Mouse (Mus musculus): Measurements from ENCODE around the gene Foxk1. TPM values are rescaled to one million over a fixed set of nuclear protein-coding genes. Genes with fewer than 3 reads are reported as not detected.

Gene Foxk1
- polyA plus RNA-seq (2012; rRNA removed; ENCODE audit: low replicate concordance) = 17.3 and 30.4 TPM in 2 replicates

DNA sequence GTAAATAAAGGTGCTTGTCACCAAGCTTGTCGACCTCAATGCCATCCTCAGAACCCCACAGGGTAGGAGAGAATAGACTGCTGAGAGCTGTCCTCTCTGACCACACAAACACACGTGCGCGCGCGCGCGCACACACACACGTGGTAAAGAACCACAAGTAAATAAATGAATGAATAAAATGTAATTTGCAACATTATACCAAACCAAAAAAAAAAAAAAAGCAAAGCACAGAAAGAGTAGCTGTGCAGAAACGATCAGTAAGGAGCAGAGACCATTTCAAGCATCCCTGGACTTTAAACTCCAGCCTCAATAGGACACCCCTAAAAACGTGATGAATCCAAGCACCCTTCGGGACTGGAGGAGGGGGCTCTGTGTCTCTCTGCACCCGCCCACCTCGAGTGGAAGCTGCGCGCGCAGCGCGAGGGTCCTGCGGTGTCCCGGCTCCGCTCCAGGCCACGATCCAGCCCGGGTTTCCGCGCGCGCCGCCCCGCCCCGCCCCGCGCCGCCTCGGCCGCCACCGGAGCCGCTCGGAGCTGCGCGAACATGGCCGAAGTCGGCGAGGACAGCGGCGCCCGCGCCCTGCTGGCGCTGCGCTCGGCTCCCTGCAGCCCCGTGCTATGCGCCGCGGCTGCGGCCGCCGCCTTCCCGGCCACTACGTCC lies at the start of gene Foxk1:
Gene Foxk1 (plus strand): TSS at position 517 of the 660 bp plus-strand sequence.

DNA sequence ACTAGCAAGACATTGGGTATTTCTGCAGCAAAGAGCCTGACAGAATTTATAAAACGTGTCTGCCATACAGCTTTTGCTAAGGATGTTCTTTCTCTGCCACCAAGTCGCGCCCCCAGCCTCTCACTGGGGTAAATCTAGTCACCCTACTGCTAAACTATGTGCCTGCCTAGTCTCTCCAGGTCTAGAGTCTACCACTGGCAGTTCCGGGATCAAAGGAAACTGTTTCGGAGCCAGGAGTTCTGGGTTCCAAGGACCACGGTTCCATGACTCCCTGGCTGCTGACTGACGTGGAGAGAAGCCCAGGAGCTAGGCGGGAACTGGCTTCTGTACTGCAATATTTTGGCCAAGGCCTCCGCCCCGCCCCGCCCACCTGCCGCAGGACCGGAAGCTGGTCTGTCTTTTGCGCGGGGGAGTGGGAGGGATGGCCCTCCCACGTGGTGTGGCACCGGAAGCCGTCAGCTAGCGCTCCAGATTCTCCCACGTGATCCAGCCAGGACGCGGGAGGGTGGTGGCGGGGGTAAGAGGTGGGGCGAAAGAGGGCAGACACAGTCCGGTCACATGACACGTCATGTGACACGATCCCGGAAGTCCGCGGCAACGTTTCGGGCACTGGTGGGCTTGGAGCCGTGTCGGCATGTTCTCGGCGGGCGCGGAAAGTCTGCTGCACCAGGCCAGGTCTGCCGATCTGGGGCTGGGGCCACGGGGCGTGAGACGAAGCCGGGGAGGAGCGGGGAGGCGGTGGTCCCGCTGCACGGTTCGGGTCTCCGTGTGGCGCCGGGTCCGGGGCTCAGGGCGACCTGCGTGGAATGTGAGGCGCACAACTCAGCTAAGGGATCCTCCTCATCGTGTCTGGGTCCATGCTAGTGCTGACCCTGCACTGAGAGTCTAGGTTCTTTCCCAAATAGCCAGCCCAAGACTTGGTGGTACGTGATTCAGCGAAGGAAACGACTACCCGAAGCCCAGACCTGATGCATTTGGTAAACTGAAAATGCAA lies 62.5 kb downstream of the Foxk1 start, which contains the start of gene Ap5z1:
Gene Ap5z1 (plus strand): TSS at position 484 of the 994 bp plus-strand sequence.

Other genes starting within 250 kb of the Foxk1 start
- 57.5 and 107 TPM in 2 replicates for gene Ap5z1, start 62.4 kb downstream of the Foxk1 start, polyA plus RNA-seq (2012; rRNA removed; ENCODE audit: low replicate concordance)
- gene Papolb, start 128.6 kb downstream of the Foxk1 start, polyA plus RNA-seq (2012; rRNA removed; ENCODE audit: low replicate concordance) = 0.10 TPM in 1 of 2 replicates, not detected in the other
- gene Radil, start 149.6 kb downstream of the Foxk1 start, polyA plus RNA-seq (2012; rRNA removed; ENCODE audit: low replicate concordance) = 10.7 and 16.7 TPM in 2 replicates
- gene Mmd2, start 207.3 kb downstream of the Foxk1 start, polyA plus RNA-seq (2012; rRNA removed; ENCODE audit: low replicate concordance) = 5.6 and 8.5 TPM in 2 replicates
- gene Wipi2, start 226.2 kb downstream of the Foxk1 start, polyA plus RNA-seq (2012; rRNA removed; ENCODE audit: low replicate concordance) = 43.3 and 52.8 TPM in 2 replicates

Measured in mammary gland, adult 2 months (tissue).